Mouse (Mus musculus) liver, adult 2 months (tissue): ENCODE measurements at regions not wholly inside any gene's neighbourhood (a gene's known extent, or its start where the extent isn't known, plus 50 kb on each side); places are given as distances from the start of the nearest gene placed in this dataset.

ENCODE experiments used
- DNase-seq: peaks from one replicate; pipeline ENCODE4 v3.0.0-alpha.2; 2011; ENCODE audit warnings: low read depth, low spot score; ENCODE audit errors: extremely low read depth
- H3K27ac ChIP-seq: fragments of 200-500 bp; replicated peaks from 2 replicates; pipeline ENCODE4 v1.5.1; 2012; ENCODE audit warnings: low read depth, mild to moderate bottlenecking, control low read depth, inconsistent platforms, low read length; ENCODE audit not compliant: insufficient read depth
- H3K27me3 ChIP-seq: fragments of 200-500 bp; 2 replicates; pipeline ENCODE4 v1.6.1; 2012; ENCODE audit warnings: mild to moderate bottlenecking, moderate library complexity, low read length, inconsistent platforms; ENCODE audit not compliant: control insufficient read depth, insufficient read depth
- H3K36me3 ChIP-seq: fragments of 200-500 bp; 2 replicates; pipeline ENCODE4 v1.6.1; 2012; ENCODE audit warnings: low read length, inconsistent platforms; ENCODE audit not compliant: control insufficient read depth, insufficient read depth
- H3K4me1 ChIP-seq: fragments of 200-500 bp; 2 replicates; pipeline ENCODE4 v1.6.1; 2011; ENCODE audit warnings: low read length; ENCODE audit not compliant: control insufficient read depth, insufficient read depth
- H3K4me3 ChIP-seq: fragments of 200-500 bp; 2 replicates; pipeline ENCODE4 v1.5.1; 2011; ENCODE audit warnings: low read depth, mild to moderate bottlenecking, control low read depth, low read length, moderate library complexity; ENCODE audit not compliant: insufficient read depth
- H3K79me2 ChIP-seq: fragments of 200-500 bp; 2 replicates; pipeline ENCODE4 v1.6.1; 2012; ENCODE audit warnings: inconsistent platforms, mild to moderate bottlenecking, low read length, moderate library complexity; ENCODE audit not compliant: control insufficient read depth, insufficient read depth
- H3K9ac ChIP-seq: fragments of 200-500 bp; 2 replicates; pipeline ENCODE4 v1.6.1; 2012; ENCODE audit warnings: low read depth, mild to moderate bottlenecking, control low read depth, inconsistent platforms, low read length
- CTCF ChIP-seq: fragments of 200-500 bp; IDR thresholded peaks from 2 replicates; pipeline ENCODE4 v1.5.1; 2011; ENCODE audit warnings: low read depth, low read length, control low read depth
- POLR2A ChIP-seq: fragments of 200-500 bp; IDR thresholded peaks from 2 replicates; pipeline ENCODE4 v1.6.1; 2011; ENCODE audit warnings: low read length, control low read depth; ENCODE audit not compliant: insufficient read depth; ENCODE audit errors: extremely low read depth
- WGBS: fragments of 180-500 bp; shearing (Covaris S2); methylation state at CpG from one replicate; pipeline ENCODE4 v1.1.7; 2018; 5-methylcytosine and 5-hydroxymethylcytosine counted together

DNA sequence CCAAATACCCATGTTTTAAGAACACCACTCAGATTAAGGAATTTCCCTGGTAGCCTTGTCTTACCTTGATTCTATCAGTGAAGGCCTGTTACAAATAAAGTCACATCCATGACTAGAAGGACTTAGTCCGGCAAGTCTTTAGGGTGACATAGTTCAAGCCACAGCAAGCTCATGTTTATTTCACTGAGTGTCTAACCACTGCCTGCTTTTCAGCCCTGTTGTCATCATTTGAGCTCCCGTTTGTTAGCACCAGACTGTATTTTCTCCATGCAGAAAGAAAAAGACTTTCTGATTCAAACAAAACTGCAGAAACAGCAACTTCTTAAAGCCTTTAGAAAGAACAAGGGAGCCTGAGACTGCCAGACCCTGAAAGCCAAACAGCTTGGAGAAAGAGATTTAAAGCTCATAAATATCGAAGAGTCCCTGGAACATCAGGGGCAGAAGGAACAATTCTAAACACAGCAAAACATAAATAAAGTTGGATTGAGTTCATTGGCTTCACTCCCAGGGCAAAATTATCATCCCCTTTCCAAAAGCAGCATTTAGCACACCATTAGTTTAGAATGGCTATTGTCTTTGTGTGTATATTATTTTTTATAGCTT is 451.9 kb upstream of the Sptlc3 start:
- H3K79me2 ChIP-seq, result no peaks in the 10 kb centered on the region
- no peak overlapping the region for H3K27ac ChIP-seq

DNA sequence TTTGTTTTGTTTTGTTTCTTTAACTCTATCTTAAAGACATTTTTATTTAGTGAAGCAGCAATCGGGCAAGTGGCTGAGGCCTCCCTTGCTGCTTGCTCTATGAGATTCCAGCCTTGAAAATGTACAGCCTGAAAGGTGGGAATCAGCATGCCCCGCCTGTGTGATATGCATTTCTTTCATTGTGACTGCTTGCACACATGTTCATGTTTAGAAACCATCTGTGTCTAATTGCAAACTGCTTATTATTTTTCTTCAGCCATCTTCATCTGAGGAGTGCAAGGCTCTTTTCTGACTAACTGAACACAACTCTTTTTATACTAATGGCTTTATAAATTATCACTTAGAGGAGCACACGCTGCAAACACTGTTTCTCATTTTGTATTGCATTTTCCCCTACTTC is 449.0 kb upstream of the Sptlc3 start:
- H3K36me3 ChIP-seq, result no peaks in the 10 kb centered on the region
- 84% methylated on average over 3 of the region's 3 CpGs for WGBS
- H3K79me2 ChIP-seq, result no peaks in the 10 kb centered on the region
- no peak overlapping the region for H3K4me3 ChIP-seq
- H3K4me1 ChIP-seq, result no peaks in the 10 kb centered on the region
- H3K27me3 ChIP-seq, result no peaks in the 10 kb centered on the region
- TF ChIP-seq CTCF (no peak), POLR2A (no peak)
- no peak overlapping the region for H3K27ac ChIP-seq
- no peak for DNase-seq
- no peak overlapping the region for H3K9ac ChIP-seq

More for the DNA sequence above, 451.9 kb upstream of the Sptlc3 start:
- no peak overlapping the region for H3K4me3 ChIP-seq
- no peaks in the 10 kb centered on the region for H3K4me1 ChIP-seq
- H3K36me3 ChIP-seq, result no peaks in the 10 kb centered on the region
- H3K9ac ChIP-seq, result no peak overlapping the region
- TF ChIP-seq POLR2A, result no peak
- no peak for TF ChIP-seq CTCF
- no peak for DNase-seq
- no peaks in the 10 kb centered on the region for H3K27me3 ChIP-seq
- 79% methylated on average over 3 of the region's 3 CpGs for WGBS

DNA sequence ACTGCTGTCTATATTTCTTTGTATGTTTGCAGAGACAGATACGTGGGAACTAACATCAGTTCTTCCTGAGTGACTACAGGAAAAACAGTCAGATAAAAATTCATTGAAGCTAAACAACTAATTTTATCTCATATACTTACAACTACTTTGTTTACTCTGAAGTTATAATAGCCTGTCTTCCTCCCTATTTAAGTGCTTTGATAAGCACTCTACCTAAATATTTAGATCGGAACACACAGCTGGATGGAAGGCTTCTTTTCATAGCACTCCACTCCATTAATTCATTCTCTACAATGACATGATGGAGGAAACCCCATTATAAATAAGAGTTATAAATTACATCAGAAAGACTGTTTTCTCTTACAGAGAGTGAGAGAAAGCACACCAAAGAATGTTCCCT is 438.5 kb upstream of the Sptlc3 start:
- DNase-seq, result no peak
- H3K79me2 ChIP-seq, result no peaks in the 10 kb centered on the region
- H3K4me3 ChIP-seq, result no peak overlapping the region
- no peaks in the 10 kb centered on the region for H3K4me1 ChIP-seq
- no peaks in the 10 kb centered on the region for H3K27me3 ChIP-seq
- no peak overlapping the region for H3K9ac ChIP-seq
- H3K27ac ChIP-seq, result no peak overlapping the region
- 74% methylated on average over 2 of the region's 2 CpGs for WGBS
- no peak for TF ChIP-seq POLR2A
- no peak for TF ChIP-seq CTCF
- H3K36me3 ChIP-seq, result no peaks in the 10 kb centered on the region

DNA sequence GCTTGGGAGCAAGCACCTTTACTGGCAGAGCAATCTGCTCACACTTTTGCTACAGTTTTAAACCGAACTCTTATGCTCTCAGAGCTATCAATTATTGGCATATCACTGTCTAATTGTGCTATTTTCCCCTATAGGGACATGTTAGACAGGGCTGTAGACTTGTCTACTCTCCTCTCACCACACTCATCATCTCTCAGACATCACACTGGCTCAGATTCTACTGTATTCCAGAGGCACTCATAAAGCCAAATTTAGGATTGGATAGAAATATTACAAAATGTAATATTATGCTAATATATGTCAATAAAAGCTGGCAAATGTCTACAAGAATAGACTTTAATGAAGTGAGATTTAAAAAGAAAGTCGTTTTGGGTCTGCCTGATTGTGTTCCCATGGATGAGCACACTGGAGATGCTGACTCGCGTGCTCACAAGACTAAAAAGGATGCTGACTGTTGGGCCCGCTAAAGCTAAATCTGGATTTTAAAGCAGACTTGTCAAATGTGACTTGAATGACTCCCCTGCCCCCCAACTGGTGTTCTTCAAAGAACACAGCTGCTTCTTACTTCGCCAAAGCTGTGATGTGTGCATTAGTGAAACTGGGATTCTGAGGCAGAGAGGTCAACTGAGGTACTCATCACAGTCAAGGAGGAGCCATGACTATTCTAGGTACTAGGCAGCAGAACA is 424.3 kb upstream of the Sptlc3 start:
- 72% methylated on average over 6 of the region's 6 CpGs for WGBS
- Histone ChIP-seq H3K27me3 (no peaks in the 10 kb centered on the region), H3K79me2 (no peaks in the 10 kb centered on the region), H3K4me1 (no peaks in the 10 kb centered on the region), H3K27ac (no peak overlapping the region), H3K36me3 (no peaks in the 10 kb centered on the region), H3K4me3 (no peak overlapping the region), H3K9ac (no peak overlapping the region)
- no peak for DNase-seq
- TF ChIP-seq POLR2A (no peak), CTCF (no peak)

DNA sequence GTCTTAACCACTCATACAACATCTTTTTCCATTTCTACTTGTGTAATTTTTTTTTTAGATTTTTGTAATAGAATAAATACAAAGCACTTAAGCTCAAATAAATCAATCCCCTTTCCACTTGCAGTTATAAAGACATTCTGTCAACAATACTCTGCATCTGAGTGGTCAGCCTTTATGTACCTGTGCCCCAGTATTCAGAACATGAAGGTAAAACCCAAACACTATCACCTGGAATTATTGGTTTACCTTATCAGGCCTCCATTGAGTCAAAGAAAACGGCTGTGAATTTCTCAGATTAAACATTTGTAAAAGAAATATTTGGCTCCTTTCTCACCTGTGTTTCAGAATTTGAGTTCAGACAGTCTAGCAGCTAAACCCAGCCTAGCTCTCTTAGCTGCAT is 422.0 kb upstream of the Sptlc3 start:
- WGBS, result 36% methylated on average over 1 of the region's 1 CpGs
- H3K4me1 ChIP-seq, result no peaks in the 10 kb centered on the region
- no peaks in the 10 kb centered on the region for H3K79me2 ChIP-seq
- H3K27ac ChIP-seq, result no peak overlapping the region
- no peak overlapping the region for H3K4me3 ChIP-seq
- TF ChIP-seq CTCF, result no peak
- no peak for TF ChIP-seq POLR2A
- H3K36me3 ChIP-seq, result no peaks in the 10 kb centered on the region
- DNase-seq, result no peak
- H3K9ac ChIP-seq, result no peak overlapping the region
- H3K27me3 ChIP-seq, result no peaks in the 10 kb centered on the region

DNA sequence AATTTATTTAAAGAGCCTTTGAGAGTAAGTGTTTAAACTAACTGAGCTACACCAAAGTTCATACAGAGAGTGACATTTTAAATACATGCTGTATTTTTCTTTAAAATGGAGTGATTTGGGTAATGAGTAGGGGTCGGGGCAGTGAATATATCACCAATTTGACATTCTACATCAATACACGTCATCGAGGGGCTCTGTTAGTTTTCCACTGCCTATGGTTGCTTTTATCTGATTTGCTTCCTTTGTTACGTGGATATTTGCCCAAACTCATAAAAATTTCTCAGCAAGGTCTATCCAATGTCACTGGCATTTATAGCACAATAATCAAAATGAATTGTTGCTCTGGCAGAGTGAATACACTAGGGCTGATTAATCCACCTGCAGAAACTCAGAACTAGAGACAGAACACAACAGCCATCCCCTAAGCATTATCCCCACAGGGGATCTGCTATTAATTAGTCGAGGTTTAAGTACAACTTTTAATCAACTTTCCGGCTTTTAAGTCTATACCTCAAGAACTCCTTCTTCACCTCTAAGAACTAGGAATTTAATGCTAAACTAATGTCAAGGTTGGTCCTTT is 400.1 kb upstream of the Sptlc3 start:
- Histone ChIP-seq H3K79me2 (no peaks in the 10 kb centered on the region), H3K9ac (no peak overlapping the region), H3K4me1 (no peaks in the 10 kb centered on the region), H3K27me3 (no peaks in the 10 kb centered on the region), H3K36me3 (no peaks in the 10 kb centered on the region), H3K4me3 (no peak overlapping the region), H3K27ac (no peak overlapping the region)
- WGBS, result 74% methylated on average over 6 of the region's 6 CpGs
- DNase-seq, result no peak
- TF ChIP-seq CTCF (no peak), POLR2A (no peak)
